ENCODE assay signal across 8 mouse cellular contexts in the genomic region with DNA sequence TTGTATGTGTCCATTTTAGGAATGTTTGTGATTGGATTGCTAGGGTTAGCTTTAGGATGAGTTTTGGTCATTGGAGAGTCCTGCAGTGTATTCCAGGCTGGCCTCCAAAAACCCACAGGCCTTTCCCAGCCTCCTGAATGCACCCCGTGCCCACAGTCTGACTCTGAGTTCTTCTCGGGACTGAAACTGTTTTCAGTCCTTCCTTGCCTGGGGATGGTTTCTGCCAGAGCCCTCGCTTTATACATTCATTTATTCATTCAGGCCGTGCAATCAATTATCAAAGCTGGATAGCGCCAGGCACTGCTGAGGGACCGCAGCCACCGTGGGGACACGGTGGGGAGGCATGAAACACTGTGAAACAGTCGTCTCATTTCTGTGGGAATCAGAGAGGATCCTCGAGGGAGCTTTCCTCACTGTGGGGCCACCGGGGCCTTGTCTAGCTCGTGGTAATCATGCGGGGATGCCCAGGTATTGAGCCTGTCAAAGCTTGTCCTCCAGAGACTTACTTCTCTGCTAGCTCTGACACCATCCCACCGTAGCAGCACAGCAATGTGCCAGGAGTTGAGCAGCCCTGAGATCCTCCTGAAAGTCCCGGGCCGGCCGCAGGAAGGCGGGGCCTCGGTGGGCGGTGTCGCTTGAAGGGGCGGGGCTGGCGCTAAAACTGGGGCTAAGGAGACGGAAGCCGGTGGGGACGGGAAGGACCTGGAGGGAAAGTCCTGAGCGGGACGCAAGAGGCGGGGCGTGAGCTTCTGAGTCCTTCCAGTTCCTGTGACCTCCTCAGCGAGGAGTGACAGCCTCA. TPM values are rescaled to one million over a fixed set of nuclear protein-coding genes. Genes with fewer than 3 reads are reported as not detected.
DNase-seq lines count a peak whose midpoint lies in the region; ATAC-seq and TF ChIP-seq lines count a peak whose summit lies in the region.

No protein-coding gene starts in this region.

- peak; percentile 52 to 76 for TF ChIP-seq POLR2A in MEL (IDR thresholded peaks at IDR 0.05; ENCODE audit: control insufficient read depth in 1 of 2, insufficient read depth in 1 of 2, low read depth in 1 of 2, low read length in 2 of 2, poor library complexity in 1 of 2)
- TF ChIP-seq POLR2A in brain, embryonic 14.5 days (IDR thresholded peaks at IDR 0.05; ENCODE audit: borderline replicate concordance, extremely low read depth, insufficient read depth, insufficient read length, poor library complexity, severe bottlenecking) = no peak

- 2% methylated on average over 31 of the region's 31 CpGs for WGBS in forebrain, embryonic 15.5 days

- no peak for TF ChIP-seq RAD21 in MEL (IDR thresholded peaks at IDR 0.05; ENCODE audit: low read depth, low read length)

- no peaks in the 10 kb centered on the region for H3K27me3 ChIP-seq in MEL (ENCODE audit: control insufficient read depth in 1 of 2, insufficient read depth in 2 of 2, low read length in 2 of 2)
- no peaks in the 10 kb centered on the region for H3K27me3 ChIP-seq in forebrain, embryonic 15.5 days
- H3K27me3 ChIP-seq in megakaryocyte, embryonic 14.5 days (replicated peaks) = peaks cover 10% of the 10 kb centered on the region

- peak overlapping the region; percentile 63 for H3K4me2 ChIP-seq in forebrain, embryonic 15.5 days (replicated peaks)

- H3K9me3 ChIP-seq in MEL (replicated peaks; ENCODE audit: insufficient read depth, low read length) = no peaks in the 10 kb centered on the region
- H3K9me3 ChIP-seq in forebrain, embryonic 15.5 days = no peaks in the 10 kb centered on the region
- H3K9me3 ChIP-seq in megakaryocyte, embryonic 14.5 days = no peaks in the 10 kb centered on the region

- TF ChIP-seq EP300 in MEL (IDR thresholded peaks at IDR 0.05; ENCODE audit: low read depth in 1 of 2, low read length in 2 of 2) = no peak

- H3K9ac ChIP-seq in MEL (ENCODE audit: control insufficient read depth, low read depth, low read length, poor library complexity, severe bottlenecking) = peak overlapping the region; percentile 91
- H3K9ac ChIP-seq in forebrain, embryonic 15.5 days (replicated peaks) = peak overlapping the region; percentile 43

- peak overlapping the region; percentile 81 to 84 for H3K4me3 ChIP-seq in MEL (ENCODE audit: control insufficient read depth in 1 of 2, insufficient read depth in 1 of 2, low read depth in 2 of 2, low read length in 2 of 2)
- H3K4me3 ChIP-seq in forebrain, embryonic 15.5 days = peak overlapping the region; percentile 39
- peak overlapping the region; percentile 93 for H3K4me3 ChIP-seq in megakaryocyte, embryonic 14.5 days (replicated peaks)

- DNase-seq in MEL (ENCODE audit: low read depth, low spot score) = peak; percentile 96
- DNase-seq in brain, embryonic 14.5 days (ENCODE audit: low read depth) = peak; percentile 86
- DNase-seq in layer of hippocampus, postnatal 14 days (ENCODE audit: low spot score in 2 of 2) = peak; percentile 61 to 70
- peak; percentile 71 to 81 for DNase-seq in right cerebral cortex, postnatal 10 days (ENCODE audit: low spot score in 2 of 2)
- peak; percentile 90 for DNase-seq in urinary bladder, postnatal 25 days (ENCODE audit: low spot score)

- H3K79me2 ChIP-seq in MEL (ENCODE audit: control insufficient read depth, insufficient read depth, low read length, poor library complexity) = peaks cover 2% of the 10 kb centered on the region; the same call in 1 of the 2 replicates

- no peaks in the 10 kb centered on the region for H3K36me3 ChIP-seq in MEL (ENCODE audit: control insufficient read depth in 1 of 2, insufficient read depth in 2 of 2, low read length in 2 of 2)
- no peaks in the 10 kb centered on the region for H3K36me3 ChIP-seq in forebrain, embryonic 15.5 days
- H3K36me3 ChIP-seq in megakaryocyte, embryonic 14.5 days (replicated peaks; ENCODE audit: low read length) = peaks cover 29% of the 10 kb centered on the region

- peak; percentile 77; the same call in 1 of the 2 replicates for ATAC-seq in forebrain, embryonic 15.5 days (replicated peaks)
- peak; percentile 95 to 97 for ATAC-seq in hematopoietic stem cell, adult 5-6 weeks (replicated peaks in 1 of 2; ENCODE audit: insufficient read depth in 1 of 2, low FRiP score in 2 of 2, low TSS enrichment in 1 of 2, low read depth in 1 of 2, poor library complexity in 2 of 2, severe bottlenecking in 2 of 2)

- no peak for TF ChIP-seq CTCF in MEL (IDR thresholded peaks at IDR 0.05 in 2 of 3, conservative IDR thresholded peaks at IDR 0.05 in 1 of 3; ENCODE audit: control insufficient read depth in 1 of 3, insufficient read depth in 1 of 3, low read depth in 2 of 3, low read length in 3 of 3, poor library complexity in 1 of 3, severe bottlenecking in 1 of 3)
- TF ChIP-seq CTCF in brain, embryonic 14.5 days (IDR thresholded peaks at IDR 0.05; ENCODE audit: borderline replicate concordance, extremely low read depth, insufficient read depth, insufficient read length) = no peak

- H3K4me1 ChIP-seq in MEL (ENCODE audit: control insufficient read depth in 1 of 2, insufficient read depth in 2 of 2, low read length in 2 of 2) = peaks cover 0 to 4% of the 10 kb centered on the region in 2 experiments; a peak in 2 of 4 replicates
- H3K4me1 ChIP-seq in forebrain, embryonic 15.5 days = peaks cover 13% of the 10 kb centered on the region
- H3K4me1 ChIP-seq in megakaryocyte, embryonic 14.5 days = peaks cover 46% of the 10 kb centered on the region

- peak overlapping the region; percentile 57 for H3K27ac ChIP-seq in MEL (ENCODE audit: control insufficient read depth, low read depth, low read length)
- H3K27ac ChIP-seq in forebrain, embryonic 15.5 days (replicated peaks) = no peak overlapping the region

TF ChIP-seq in MEL, 35 proteins besides CTCF, POLR2A, EP300 and RAD21 (continues in another document):
- TF ChIP-seq NELFE (IDR thresholded peaks at IDR 0.05; ENCODE audit: low read depth, low read length) = peak; percentile 93; the same call in 1 of the 2 replicates
- TF ChIP-seq USF1 (IDR thresholded peaks at IDR 0.05; ENCODE audit: low read depth, low read length) = no peak
- TF ChIP-seq E2F4 (IDR thresholded peaks at IDR 0.05; ENCODE audit: borderline replicate concordance, low read depth, low read length) = no peak
- no peak for TF ChIP-seq POLR2AphosphoS5 (IDR thresholded peaks at IDR 0.05; ENCODE audit: borderline replicate concordance, low read depth, low read length)
- peak; percentile 39; the same call in 1 of the 2 replicates for TF ChIP-seq TCF12 (IDR thresholded peaks at IDR 0.05; ENCODE audit: low read depth, low read length)
- peak; percentile 55 for TF ChIP-seq MXI1 (IDR thresholded peaks at IDR 0.05; ENCODE audit: low read depth, low read length)
- no peak for TF ChIP-seq MYB (IDR thresholded peaks at IDR 0.05; ENCODE audit: low read depth, low read length)
- TF ChIP-seq MAX (IDR thresholded peaks at IDR 0.05; ENCODE audit: low read length) = peak; percentile 37; the same call in 1 of the 2 replicates
- peak; percentile 47; the same call in 1 of the 2 replicates for TF ChIP-seq TBP (IDR thresholded peaks at IDR 0.05; ENCODE audit: low read depth, low read length)
- TF ChIP-seq ELF1 (IDR thresholded peaks at IDR 0.05; ENCODE audit: low read depth, low read length) = peak; percentile 77
- TF ChIP-seq POLR2AphosphoS2 (IDR thresholded peaks at IDR 0.05; ENCODE audit: low read length) = peak; percentile 68
- no peak for TF ChIP-seq CHD2 (IDR thresholded peaks at IDR 0.05; ENCODE audit: low read length)
- no peak for TF ChIP-seq TAL1 (IDR thresholded peaks at IDR 0.05; ENCODE audit: low read length)
- no peak for TF ChIP-seq KAT2A (conservative IDR thresholded peaks at IDR 0.05; ENCODE audit: low read depth, low read length)
- TF ChIP-seq SIN3A (IDR thresholded peaks at IDR 0.05; ENCODE audit: low read length) = peak; percentile 84
- TF ChIP-seq NRF1 (IDR thresholded peaks at IDR 0.05; ENCODE audit: insufficient read depth, low read depth, low read length, poor library complexity, severe bottlenecking) = no peak
- TF ChIP-seq USF2 (IDR thresholded peaks at IDR 0.05; ENCODE audit: borderline replicate concordance in 1 of 2, insufficient read depth in 1 of 2, low read depth in 1 of 2, low read length in 2 of 2) = no peak
- TF ChIP-seq GABPA (IDR thresholded peaks at IDR 0.05; ENCODE audit: low read depth, low read length) = no peak
- no peak for TF ChIP-seq GATA1 (IDR thresholded peaks at IDR 0.05; ENCODE audit: low read depth, low read length)

RNA-seq across cellular contexts. Expression of gene Serhl, which starts 10.4 kb away (rescaled TPM):
- total RNA-seq in MEL (2012; rRNA removed) = 19.5 and 19.6 TPM in 2 replicates
- 10 to 100 TPM in 1 of 2 experiments, not detected in 1; 57.3 TPM for polyA plus RNA-seq in MEL (2012; ENCODE audit: insufficient read depth in 1 of 2, insufficient read length in 2 of 2, low read depth in 1 of 2, low replicate concordance in 2 of 2, missing spikeins in 1 of 2)
- 7.6 and 15.0 TPM in 2 replicates for polyA plus RNA-seq in brain, embryonic 14.5 days (2012; rRNA removed)
- 31.3 and 35.9 TPM in 2 replicates for polyA plus RNA-seq in forebrain, embryonic 15.5 days (2015; fragmentation: Nextera tagmentation; extraction: Ambion mirVana)
- total RNA-seq in hematopoietic stem cell, adult 5-6 weeks (2017) = 39.3 and 65.1 TPM in 2 replicates
- 10 to 100 TPM in 1 of 2 experiments, 1 to 10 TPM in 1; 9.0 to 15.0 TPM for total RNA-seq in layer of hippocampus, postnatal 14 days (2021)
- 4.7 and 8.1 TPM in 2 replicates for polyA plus RNA-seq in megakaryocyte, embryonic 14.5 days (2012; ENCODE audit: insufficient read depth, low replicate concordance)

RNA-seq across cellular contexts. Expression of gene Rrp7a, which starts 22.9 kb away (rescaled TPM):
- total RNA-seq in MEL (2012; rRNA removed) = 134 and 155 TPM in 2 replicates
- polyA plus RNA-seq in MEL (2012; ENCODE audit: insufficient read depth in 1 of 2, insufficient read length in 2 of 2, low read depth in 1 of 2, low replicate concordance in 2 of 2, missing spikeins in 1 of 2) = 100 to 1,000 TPM; 283 to 483 TPM
- polyA plus RNA-seq in brain, embryonic 14.5 days (2012; rRNA removed) = 106 and 111 TPM in 2 replicates
- 72.4 and 72.9 TPM in 2 replicates for polyA plus RNA-seq in forebrain, embryonic 15.5 days (2015; fragmentation: Nextera tagmentation; extraction: Ambion mirVana)
- 67.3 and 103 TPM in 2 replicates for total RNA-seq in hematopoietic stem cell, adult 5-6 weeks (2017)
- total RNA-seq in layer of hippocampus, postnatal 14 days (2021) = 100 to 1,000 TPM; 128 to 133 TPM
- polyA plus RNA-seq in megakaryocyte, embryonic 14.5 days (2012; ENCODE audit: insufficient read depth, low replicate concordance) = 23.5 and 59.4 TPM in 2 replicates

RNA-seq across cellular contexts. Expression of gene Poldip3, which starts 49.5 kb away (rescaled TPM):
- 104 and 113 TPM in 2 replicates for total RNA-seq in MEL (2012; rRNA removed)
- polyA plus RNA-seq in MEL (2012; ENCODE audit: insufficient read depth in 1 of 2, insufficient read length in 2 of 2, low read depth in 1 of 2, low replicate concordance in 2 of 2, missing spikeins in 1 of 2) = 100 to 1,000 TPM in 1 of 2 experiments, not detected in 1; 123 TPM
- 92.9 and 101 TPM in 2 replicates for polyA plus RNA-seq in brain, embryonic 14.5 days (2012; rRNA removed)
- 157 and 159 TPM in 2 replicates for polyA plus RNA-seq in forebrain, embryonic 15.5 days (2015; fragmentation: Nextera tagmentation; extraction: Ambion mirVana)
- 86.0 and 96.3 TPM in 2 replicates for total RNA-seq in hematopoietic stem cell, adult 5-6 weeks (2017)
- total RNA-seq in layer of hippocampus, postnatal 14 days (2021) = 10 to 100 TPM; 85.8 to 87.6 TPM
- polyA plus RNA-seq in megakaryocyte, embryonic 14.5 days (2012; ENCODE audit: insufficient read depth, low replicate concordance) = 69.1 and 81.7 TPM in 2 replicates

Comparison
In these comparisons a context has a peak if more than half of its experiments do, and no peak if none do; other contexts are left out.
1. H3K4me3 ChIP-seq: peak in every context shown above with its lines; median percentile 93 in megakaryocyte, embryonic 14.5 days; 82 in MEL; 39 in forebrain, embryonic 15.5 days.